Mouse (Mus musculus) spleen, adult 2 months (tissue): Measurements from ENCODE around the gene Rapgef3. TPM values are rescaled to one million over a fixed set of nuclear protein-coding genes. Genes with fewer than 3 reads are reported as not detected.

ENCODE experiments used
- DNase-seq, 2 experiments: peaks; one replicate each; pipeline versions ENCODE4 v3.0.0 to v3.0.0-alpha.2; 2012 to 2021; ENCODE audit warnings: low spot score in 2 of 2, low read depth in 1 of 2
- H3K27ac ChIP-seq: fragments of 200-500 bp; 2 replicates; pipeline ENCODE4 v1.5.1; 2012; ENCODE audit warnings: low read length, inconsistent platforms; ENCODE audit not compliant: insufficient read depth
- H3K27me3 ChIP-seq: fragments of 200-500 bp; 2 replicates; pipeline ENCODE4 v1.6.1; 2012; ENCODE audit warnings: mild to moderate bottlenecking, moderate library complexity, low read length, inconsistent platforms; ENCODE audit not compliant: control insufficient read depth, insufficient read depth
- H3K36me3 ChIP-seq: fragments of 200-500 bp; 2 replicates; pipeline ENCODE4 v1.6.1; 2012; ENCODE audit warnings: mild to moderate bottlenecking, low read length, inconsistent platforms; ENCODE audit not compliant: control insufficient read depth, insufficient read depth
- H3K4me1 ChIP-seq: fragments of 200-500 bp; 2 replicates; pipeline ENCODE4 v1.6.1; 2011; ENCODE audit warnings: inconsistent platforms; ENCODE audit not compliant: control insufficient read depth, insufficient read depth, insufficient read length
- H3K4me3 ChIP-seq: fragments of 200-500 bp; 2 replicates; pipeline ENCODE4 v1.5.1; 2011; ENCODE audit warnings: mild to moderate bottlenecking, inconsistent platforms; ENCODE audit not compliant: insufficient read depth, insufficient read length; ENCODE audit errors: extremely low read depth
- CTCF ChIP-seq: fragments of 200-500 bp; IDR thresholded peaks from 2 replicates; pipeline ENCODE4 v1.5.1; 2011; ENCODE audit warnings: mild to moderate bottlenecking, inconsistent platforms; ENCODE audit not compliant: insufficient read depth, insufficient read length, insufficient replicate concordance; ENCODE audit errors: extremely low read depth
- POLR2A ChIP-seq: fragments of 200-500 bp; IDR thresholded peaks from 2 replicates; pipeline ENCODE4 v1.6.1; 2011; ENCODE audit warnings: low read depth, low read length, inconsistent platforms
- WGBS: fragments of 180-500 bp; shearing (Covaris S2); methylation state at CpG from one replicate; pipeline ENCODE4 v1.1.7; 2018; 5-methylcytosine and 5-hydroxymethylcytosine counted together
- polyA plus RNA-seq: library from polyadenylated mRNA; depleted of rRNA; stranded (reverse); fragments of >200 nt; gene quantifications from 2 replicates; pipeline ENCODE4 v1.2.3, GENCODE M21; 2012

The Rapgef3 gene
- polyA plus RNA-seq, 1 experiment = 28.8 TPM

- no peak overlapping the region for H3K27ac ChIP-seq
- 41% methylated on average over 6 of the region's 6 CpGs for WGBS
- TF ChIP-seq POLR2A (no peak), CTCF (no peak)
- DNase-seq = no peak
- H3K4me3 ChIP-seq = no peak overlapping the region
- H3K36me3 ChIP-seq = no peaks in the 10 kb centered on the region
- no peaks in the 10 kb centered on the region for H3K27me3 ChIP-seq
- peaks cover 34% of the 10 kb centered on the region; the same call in 1 of the 2 replicates for H3K4me1 ChIP-seq
Measured at GRCm38 (mm10) chr15:97725198-97725785, 42.5 kb downstream of the Rapgef3 start.

DNA sequence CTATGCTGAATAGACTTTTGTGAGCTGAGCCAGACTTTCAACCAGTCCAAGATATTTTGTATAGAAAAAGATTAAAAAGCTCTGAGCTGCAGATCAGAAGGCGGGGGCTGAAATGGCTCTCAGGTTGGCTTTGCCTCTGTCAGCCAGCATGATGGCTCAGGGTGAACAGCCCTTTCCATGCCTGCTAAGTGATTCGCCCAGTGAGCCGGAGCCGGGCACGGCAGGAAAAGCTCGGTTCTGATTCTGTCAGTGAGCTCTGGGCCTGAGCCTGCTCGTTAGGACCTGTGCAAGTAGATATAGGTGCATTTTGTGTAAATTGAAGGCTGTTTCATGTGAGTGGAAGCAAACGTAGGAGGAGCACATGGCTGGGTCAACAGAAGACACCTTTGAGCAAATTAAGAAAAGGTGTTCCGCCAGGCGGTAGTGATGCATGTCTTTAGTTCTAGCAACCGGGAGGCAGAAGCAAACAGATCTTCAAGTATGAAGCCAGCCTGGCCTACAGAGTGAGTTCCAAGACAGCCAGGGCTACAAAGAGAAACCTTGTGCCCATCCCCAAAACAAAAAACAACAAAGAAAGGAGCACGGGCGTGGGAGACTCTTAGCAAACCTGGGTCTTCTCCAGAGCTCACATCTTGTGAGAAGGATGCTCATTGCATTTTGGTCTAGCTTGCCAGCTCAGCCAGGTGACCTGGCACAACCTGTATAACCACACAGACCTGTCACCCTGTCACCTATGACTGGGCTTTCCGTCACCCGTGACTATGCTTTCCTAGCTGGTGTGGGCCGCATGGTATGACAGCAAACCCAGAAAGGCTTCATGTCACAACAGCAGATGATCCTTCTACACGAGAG, 43.2 kb downstream of the Rapgef3 start:
- H3K36me3 ChIP-seq = no peaks in the 10 kb centered on the region
- no peak for TF ChIP-seq POLR2A
- no peak for TF ChIP-seq CTCF
- no peak overlapping the region for H3K4me3 ChIP-seq
- DNase-seq = no peak
- H3K4me1 ChIP-seq = peaks cover 37% of the 10 kb centered on the region; the same call in 1 of the 2 replicates
- WGBS = 82% methylated on average over 17 of the region's 17 CpGs
- H3K27ac ChIP-seq = no peak overlapping the region
- H3K27me3 ChIP-seq = no peaks in the 10 kb centered on the region

GRCm38 (mm10) chr15:97723536-97724345, 44.0 kb downstream of the Rapgef3 start:
- H3K4me3 ChIP-seq = no peak overlapping the region
- no peak for TF ChIP-seq CTCF
- no peak for TF ChIP-seq POLR2A
- 88% methylated on average over 6 of the region's 6 CpGs for WGBS
- H3K4me1 ChIP-seq = peaks cover 30% of the 10 kb centered on the region; the same call in 1 of the 2 replicates
- no peaks in the 10 kb centered on the region for H3K36me3 ChIP-seq
- no peak overlapping the region for H3K27ac ChIP-seq
- no peak for DNase-seq
- no peaks in the 10 kb centered on the region for H3K27me3 ChIP-seq

DNA sequence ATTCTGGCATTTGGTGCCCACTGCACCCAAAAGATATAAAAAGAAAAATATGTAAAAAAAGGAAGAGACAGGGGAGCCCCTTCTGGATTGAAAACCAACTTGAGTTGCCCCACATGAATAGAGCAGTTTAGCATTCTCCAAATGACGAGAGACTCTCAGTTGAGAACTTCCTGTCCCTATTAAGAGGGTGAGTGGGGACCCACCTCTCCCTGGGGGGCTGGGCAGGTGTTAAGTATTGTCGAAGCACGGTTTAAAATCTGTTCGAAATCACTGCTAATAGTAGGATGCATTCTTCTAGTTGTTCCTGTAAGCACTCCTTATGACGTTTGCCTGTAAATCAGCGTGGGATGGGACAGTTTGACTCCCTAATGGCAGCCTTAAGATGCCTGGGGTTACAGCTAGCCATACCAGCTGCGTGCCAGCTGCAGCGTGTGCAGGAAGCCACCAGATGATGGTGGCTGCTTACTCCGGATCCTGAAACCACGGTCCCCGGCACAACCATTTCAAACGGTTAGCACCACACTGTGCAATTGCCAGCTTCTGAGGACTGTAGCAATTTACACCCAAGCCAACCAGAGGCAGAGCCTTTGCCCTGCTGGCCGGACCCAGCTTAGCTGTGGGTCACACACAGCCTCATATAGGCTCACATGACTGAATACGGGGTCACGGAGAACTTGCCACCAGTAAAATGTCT, 46.6 kb downstream of the Rapgef3 start:
- DNase-seq = peak in 1 of 2 experiments; percentile 35
- Histone ChIP-seq H3K36me3 (no peaks in the 10 kb centered on the region), H3K4me3 (no peak overlapping the region), H3K27me3 (no peaks in the 10 kb centered on the region), H3K4me1 (peaks cover 19% of the 10 kb centered on the region; the same call in 1 of the 2 replicates), H3K27ac (peak overlapping the region; percentile 63)
- TF ChIP-seq CTCF (no peak), POLR2A (no peak)
- 6% methylated on average over 15 of the region's 15 CpGs for WGBS

- Histone ChIP-seq H3K4me3 (no peak overlapping the region), H3K36me3 (no peaks in the 10 kb centered on the region), H3K27ac (peak overlapping the region; percentile 70), H3K4me1 (peaks cover 19% of the 10 kb centered on the region; the same call in 1 of the 2 replicates), H3K27me3 (no peaks in the 10 kb centered on the region)
- 87% methylated on average over 12 of the region's 12 CpGs for WGBS
- no peak for DNase-seq
- no peak for TF ChIP-seq CTCF
- no peak for TF ChIP-seq POLR2A
Measured at GRCm38 (mm10) chr15:97720026-97720675, 47.6 kb downstream of the Rapgef3 start.

GRCm38 (mm10) chr15:97719494-97719893, 48.3 kb downstream of the Rapgef3 start:
- WGBS = 84% methylated on average over 12 of the region's 12 CpGs
- TF ChIP-seq POLR2A = no peak
- no peak for TF ChIP-seq CTCF
- Histone ChIP-seq H3K4me3 (no peak overlapping the region), H3K4me1 (peaks cover 19% of the 10 kb centered on the region; the same call in 1 of the 2 replicates), H3K36me3 (no peaks in the 10 kb centered on the region), H3K27me3 (no peaks in the 10 kb centered on the region), H3K27ac (peak overlapping the region; percentile 45; the same call in 1 of the 2 replicates)
- no peak for DNase-seq
